In genomic region chr2:105673054-105673453, GRCm38 (mm10) we compare ENCODE assay signal across 10 mouse cellular contexts. TPM values are rescaled to one million over a fixed set of nuclear protein-coding genes. Genes with fewer than 3 reads are reported as not detected.
DNase-seq lines count a peak whose midpoint lies in the region; ATAC-seq and TF ChIP-seq lines count a peak whose summit lies in the region.
"Had no signal": no experiment of that assay in that cellular context is flagged by ENCODE, and none has a peak within 500 bp of the region (broad histone marks: within the 10 kb centered on the region; RNA-seq: fewer than 3 reads in every experiment).

No protein-coding gene starts in this region.

- intact Hi-C loops in gastrocnemius, postnatal 14 days (cut with DNase I; ENCODE audit: low total_unique reads), result no loop called here

- ATAC-seq in forebrain, postnatal 0 days, result no peak
- ATAC-seq in midbrain, embryonic 15.5 days (replicated peaks), result no peak

- 0 out of 2 replicates have a peak overlapping the region, but pooled peaks have one; percentile 21 for H3K27ac ChIP-seq in forebrain, postnatal 0 days (ENCODE audit: low read depth, low read length)
- H3K27ac ChIP-seq in midbrain, embryonic 15.5 days, result no peak overlapping the region

- H3K27me3 ChIP-seq in forebrain, postnatal 0 days (ENCODE audit: insufficient read depth, low read length), result peaks cover 45% of the 10 kb centered on the region
- H3K27me3 ChIP-seq in midbrain, embryonic 15.5 days (replicated peaks), result peaks cover 85% of the 10 kb centered on the region

- 7% methylated on average over 6 of the region's 6 CpGs for WGBS in forebrain, postnatal 0 days
- WGBS in midbrain, embryonic 15.5 days, result 2% methylated on average over 6 of the region's 6 CpGs

- DNase-seq in Muller cell, postnatal 12 days (ENCODE audit: inconsistent ontology term), result peak; percentile 77
- peak; percentile 67 for DNase-seq in cerebellum, adult 9-11 months
- DNase-seq in forebrain, postnatal 0 days, result no peak
- DNase-seq in gastrocnemius, postnatal 14 days, result no peak
- DNase-seq in frontal cortex, postnatal 25 days (ENCODE audit: low spot score in 2 of 2), result no peak
- no peak for DNase-seq in right cerebral cortex, postnatal 25 days
- no peak for DNase-seq in lung, adult 18-20 months
- DNase-seq: layer of hippocampus, postnatal 36 days had no signal

- H3K9me3 ChIP-seq in forebrain, postnatal 0 days (ENCODE audit: low read length), result no peaks in the 10 kb centered on the region
- no peaks in the 10 kb centered on the region for H3K9me3 ChIP-seq in midbrain, embryonic 15.5 days

- no peak for TF ChIP-seq CTCF in forebrain, postnatal 0 days (IDR thresholded peaks at IDR 0.05; ENCODE audit: low read depth)

- H3K36me3 ChIP-seq in forebrain, postnatal 0 days (ENCODE audit: insufficient read depth), result no peaks in the 10 kb centered on the region
- H3K36me3 ChIP-seq in midbrain, embryonic 15.5 days (replicated peaks), result no peaks in the 10 kb centered on the region

- H3K9ac ChIP-seq in forebrain, postnatal 0 days, result no peak overlapping the region
- no peak overlapping the region for H3K9ac ChIP-seq in midbrain, embryonic 15.5 days

- peak overlapping the region; percentile 72 for H3K4me2 ChIP-seq in forebrain, postnatal 0 days (ENCODE audit: low read depth)
- H3K4me2 ChIP-seq in midbrain, embryonic 15.5 days, result peak overlapping the region; percentile 14; the same call in 1 of the 2 replicates

- H3K4me3 ChIP-seq in forebrain, postnatal 0 days (ENCODE audit: low read depth, low read length), result peak overlapping the region; percentile 7; the same call in 1 of the 2 replicates
- 0 out of 2 replicates have a peak overlapping the region, but pooled peaks have one; percentile 9 for H3K4me3 ChIP-seq in midbrain, embryonic 15.5 days

- H3K4me1 ChIP-seq in forebrain, postnatal 0 days (ENCODE audit: insufficient read depth), result peaks cover 9% of the 10 kb centered on the region; the same call in 1 of the 2 replicates
- peaks cover 19% of the 10 kb centered on the region for H3K4me1 ChIP-seq in midbrain, embryonic 15.5 days

RNA-seq across cellular contexts. Expression of gene Pax6, which starts 4.4 kb away (rescaled TPM):
- total RNA-seq in forebrain, postnatal 0 days (2014; rRNA removed), result 19.0 and 32.9 TPM in 2 replicates
- 14.6 and 19.0 TPM in 2 replicates for polyA plus RNA-seq in forebrain, postnatal 0 days (2015; fragmentation: Nextera tagmentation; extraction: Ambion mirVana)
- 22.5 and 23.3 TPM in 2 replicates for polyA plus RNA-seq in midbrain, embryonic 15.5 days (2015; fragmentation: Nextera tagmentation; extraction: Ambion mirVana)
- total RNA-seq in gastrocnemius, postnatal 14 days (2021), result under 1 TPM in 1 of 2 experiments, not detected in 1; 0.35 TPM
- total RNA-seq: megakaryocyte progenitor cell, adult 5-6 weeks had no signal

Comparison
In these comparisons a context has a peak if more than half of its experiments do, and no peak if none do; other contexts are left out.
1. DNase-seq: peak in Muller cell, postnatal 12 days (single experiment) and cerebellum, adult 9-11 months (single experiment); none in forebrain, postnatal 0 days (single experiment), gastrocnemius, postnatal 14 days (single experiment), frontal cortex, postnatal 25 days (0 of 2), right cerebral cortex, postnatal 25 days (single experiment) and lung, adult 18-20 months (0 of 2).
2. RNA of gene Pax6, which starts 4.4 kb away (total RNA-seq): 19.0 to 32.9 TPM in forebrain, postnatal 0 days; 0.35 TPM in gastrocnemius, postnatal 14 days; every median in the first group is over 10 times any median in the second.